Mouse (Mus musculus): Measurements from ENCODE around the gene Rpl34. TPM values are rescaled to one million over a fixed set of nuclear protein-coding genes. Genes with fewer than 3 reads are reported as not detected.

Rpl34 gene
- polyA plus RNA-seq, 1 experiment from 2014 or later, result 1,078 TPM

DNA sequence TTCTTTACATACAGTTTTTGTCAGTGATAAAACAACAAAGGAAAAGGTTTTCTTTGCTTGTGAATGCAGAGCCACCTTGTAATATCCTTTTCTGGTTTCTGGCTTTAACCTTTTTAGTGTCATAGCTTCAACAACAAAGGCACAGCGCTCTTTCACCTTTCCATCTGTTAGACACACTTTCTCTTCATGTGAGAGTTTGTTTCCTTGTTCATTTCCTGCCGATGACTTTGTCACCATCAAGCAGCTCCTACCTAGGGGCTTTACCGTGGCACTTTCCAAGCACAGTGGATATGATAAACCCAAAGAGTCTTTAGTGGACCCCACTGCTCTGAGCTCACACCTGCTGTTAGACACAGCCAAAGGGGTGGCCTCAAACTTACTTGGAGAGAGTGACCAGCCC lies 19.0 kb upstream of the Rpl34 start:
- H3K9me3 ChIP-seq (replicated peaks; ENCODE audit: low read length), result no peaks in the 10 kb centered on the region
- no peak for DNase-seq (ENCODE audit: low spot score)
- 83% methylated on average over 3 of the region's 3 CpGs for WGBS
- H3K4me2 ChIP-seq (ENCODE audit: low read length), result no peak overlapping the region
- H3K27me3 ChIP-seq (ENCODE audit: insufficient read depth, low read length), result no peaks in the 10 kb centered on the region
- no peak for TF ChIP-seq CTCF (IDR thresholded peaks at IDR 0.05; ENCODE audit: low read depth)
- H3K36me3 ChIP-seq (ENCODE audit: insufficient read depth, low read length), result no peaks in the 10 kb centered on the region
- no peak overlapping the region for H3K9ac ChIP-seq (ENCODE audit: low read depth, low read length)
- ATAC-seq (replicated peaks; ENCODE audit: low FRiP score, low read depth), result no peak
- H3K4me3 ChIP-seq (replicated peaks; ENCODE audit: low read depth, low read length), result no peak overlapping the region
- H3K4me1 ChIP-seq (replicated peaks; ENCODE audit: insufficient read depth, low read length), result no peaks in the 10 kb centered on the region
- no peak overlapping the region for H3K27ac ChIP-seq

DNA sequence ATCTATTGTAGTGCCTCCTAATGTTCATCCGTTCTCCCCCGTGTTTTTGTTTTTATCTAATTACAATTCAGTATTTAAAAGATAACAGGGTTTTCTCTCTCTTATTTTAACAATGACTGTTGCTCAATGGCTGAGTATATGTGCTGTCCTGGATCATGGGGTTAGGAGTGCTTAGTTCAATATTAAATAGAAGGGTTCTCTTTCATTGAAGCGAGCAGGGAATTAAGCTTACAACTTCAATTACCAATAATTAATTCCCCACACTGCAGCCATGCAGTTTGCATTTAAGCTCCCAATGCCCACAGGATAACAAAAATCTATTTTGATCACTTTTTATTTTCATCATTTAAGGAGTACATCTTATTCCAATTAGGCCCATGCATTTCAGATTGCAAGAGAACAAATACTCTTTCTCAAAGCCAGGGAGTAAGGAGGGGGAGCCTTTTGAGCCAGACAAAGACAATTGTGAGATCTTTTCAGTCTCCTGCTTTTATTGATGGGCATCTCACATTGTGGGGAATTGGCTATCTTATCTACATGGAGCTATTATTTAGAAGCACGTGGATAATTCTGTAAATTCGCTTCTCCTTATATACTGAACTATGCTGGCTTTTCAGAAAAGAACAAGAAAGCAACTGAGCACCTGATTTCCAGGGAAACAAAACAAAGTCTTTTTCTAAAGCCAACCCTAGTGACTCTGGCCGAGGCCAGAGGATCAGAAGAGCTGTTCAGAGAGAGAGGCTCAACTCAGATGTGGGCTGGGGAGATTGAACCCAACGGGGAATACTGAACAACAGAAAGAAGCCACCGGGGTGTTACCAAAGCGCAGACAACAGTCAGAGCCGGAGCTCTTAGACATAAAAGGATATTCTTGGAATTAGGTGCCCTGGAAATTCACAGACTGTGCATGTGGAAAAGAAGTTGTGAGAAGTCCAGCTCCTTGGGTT lies 16.7 kb upstream of the Rpl34 start:
- no peaks in the 10 kb centered on the region for H3K36me3 ChIP-seq (ENCODE audit: insufficient read depth, low read length)
- H3K4me2 ChIP-seq (ENCODE audit: low read length), result no peak overlapping the region
- DNase-seq (ENCODE audit: low spot score) (no peak), ATAC-seq (replicated peaks; ENCODE audit: low FRiP score, low read depth) (no peak)
- 78% methylated on average over 10 of the region's 10 CpGs for WGBS
- H3K27me3 ChIP-seq (ENCODE audit: insufficient read depth, low read length), result no peaks in the 10 kb centered on the region
- no peak overlapping the region for H3K4me3 ChIP-seq (replicated peaks; ENCODE audit: low read depth, low read length)
- H3K27ac ChIP-seq, result no peak overlapping the region
- H3K9me3 ChIP-seq (replicated peaks; ENCODE audit: low read length), result no peaks in the 10 kb centered on the region
- H3K9ac ChIP-seq (ENCODE audit: low read depth, low read length), result no peak overlapping the region
- H3K4me1 ChIP-seq (replicated peaks; ENCODE audit: insufficient read depth, low read length), result no peaks in the 10 kb centered on the region
- no peak for TF ChIP-seq CTCF (IDR thresholded peaks at IDR 0.05; ENCODE audit: low read depth)

DNA sequence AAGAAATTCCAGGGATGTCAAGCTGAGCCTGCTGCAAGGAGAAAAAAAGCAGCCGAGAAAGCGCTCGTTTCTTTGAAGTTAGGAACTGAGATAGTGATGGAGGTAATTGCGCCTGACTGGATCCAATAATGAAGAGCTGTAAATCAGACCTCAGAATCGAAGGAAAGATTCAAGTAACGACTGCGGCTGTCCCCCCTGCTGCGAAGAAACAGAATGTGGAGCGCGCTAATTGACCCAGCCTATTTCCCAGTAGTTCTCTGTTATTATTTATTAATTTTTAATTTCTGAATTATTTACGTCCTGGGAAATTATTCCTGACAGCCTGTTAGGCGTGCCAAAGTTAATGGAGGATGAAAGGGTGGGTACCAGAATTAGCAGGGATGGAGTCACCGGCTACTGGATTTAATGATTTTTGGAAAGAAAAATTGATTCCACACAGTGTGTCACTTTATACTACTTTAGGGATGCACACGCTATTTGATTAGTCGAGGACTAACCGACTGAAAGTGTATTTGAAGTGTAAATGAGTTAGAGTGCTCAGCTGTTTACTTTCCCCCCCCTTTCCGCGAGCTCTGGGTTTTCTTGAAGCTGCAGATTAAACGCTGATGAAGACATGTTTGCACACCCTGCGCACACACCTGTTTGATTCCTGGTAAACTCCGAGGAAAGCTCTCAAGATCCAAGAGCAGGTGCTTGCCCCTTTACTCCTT lies 7.6 kb upstream of the Rpl34 start:
- ATAC-seq (replicated peaks; ENCODE audit: low FRiP score, low read depth) (no peak), DNase-seq (ENCODE audit: low spot score) (peak; percentile 72)
- Histone ChIP-seq H3K4me2 (ENCODE audit: low read length) (peak overlapping the region; percentile 27; the same call in 1 of the 2 replicates), H3K9me3 (replicated peaks; ENCODE audit: low read length) (no peaks in the 10 kb centered on the region), H3K4me3 (replicated peaks; ENCODE audit: low read depth, low read length) (no peak overlapping the region), H3K36me3 (ENCODE audit: insufficient read depth, low read length) (no peaks in the 10 kb centered on the region), H3K4me1 (replicated peaks; ENCODE audit: insufficient read depth, low read length) (no peaks in the 10 kb centered on the region), H3K27me3 (ENCODE audit: insufficient read depth, low read length) (no peaks in the 10 kb centered on the region), H3K27ac (no peak overlapping the region), H3K9ac (ENCODE audit: low read depth, low read length) (no peak overlapping the region)
- no peak for TF ChIP-seq CTCF (IDR thresholded peaks at IDR 0.05; ENCODE audit: low read depth)
- WGBS, result 16% methylated on average over 21 of the region's 21 CpGs

DNA sequence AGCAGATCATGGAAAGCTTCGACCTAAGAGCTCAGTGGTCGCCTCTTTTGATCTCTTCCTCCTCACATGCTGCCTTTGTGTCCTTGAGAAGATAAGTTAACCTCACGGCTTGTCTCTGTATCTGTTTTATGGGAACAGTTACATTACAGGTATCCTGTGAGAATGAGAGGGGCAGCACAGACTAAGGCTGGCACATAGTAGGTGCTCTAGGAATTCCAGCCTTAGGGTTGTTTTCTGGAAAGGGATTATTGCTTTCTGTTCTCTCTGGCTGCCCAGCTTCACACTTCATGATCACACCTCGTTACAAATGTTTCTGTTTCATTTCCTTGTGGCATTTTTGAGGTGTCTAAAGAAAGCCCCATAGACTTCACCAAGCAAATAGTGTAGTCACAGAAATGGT lies 6.6 kb upstream of the Rpl34 start:
- TF ChIP-seq CTCF (IDR thresholded peaks at IDR 0.05; ENCODE audit: low read depth), result no peak
- Histone ChIP-seq H3K4me2 (ENCODE audit: low read length) (no peak overlapping the region), H3K36me3 (ENCODE audit: insufficient read depth, low read length) (no peaks in the 10 kb centered on the region), H3K9me3 (replicated peaks; ENCODE audit: low read length) (no peaks in the 10 kb centered on the region), H3K27ac (no peak overlapping the region), H3K27me3 (ENCODE audit: insufficient read depth, low read length) (no peaks in the 10 kb centered on the region), H3K9ac (ENCODE audit: low read depth, low read length) (no peak overlapping the region), H3K4me3 (replicated peaks; ENCODE audit: low read depth, low read length) (no peak overlapping the region), H3K4me1 (replicated peaks; ENCODE audit: insufficient read depth, low read length) (no peaks in the 10 kb centered on the region)
- DNase-seq (ENCODE audit: low spot score) (no peak), ATAC-seq (replicated peaks; ENCODE audit: low FRiP score, low read depth) (no peak)
- WGBS, result 27% methylated on average over 4 of the region's 4 CpGs

DNA sequence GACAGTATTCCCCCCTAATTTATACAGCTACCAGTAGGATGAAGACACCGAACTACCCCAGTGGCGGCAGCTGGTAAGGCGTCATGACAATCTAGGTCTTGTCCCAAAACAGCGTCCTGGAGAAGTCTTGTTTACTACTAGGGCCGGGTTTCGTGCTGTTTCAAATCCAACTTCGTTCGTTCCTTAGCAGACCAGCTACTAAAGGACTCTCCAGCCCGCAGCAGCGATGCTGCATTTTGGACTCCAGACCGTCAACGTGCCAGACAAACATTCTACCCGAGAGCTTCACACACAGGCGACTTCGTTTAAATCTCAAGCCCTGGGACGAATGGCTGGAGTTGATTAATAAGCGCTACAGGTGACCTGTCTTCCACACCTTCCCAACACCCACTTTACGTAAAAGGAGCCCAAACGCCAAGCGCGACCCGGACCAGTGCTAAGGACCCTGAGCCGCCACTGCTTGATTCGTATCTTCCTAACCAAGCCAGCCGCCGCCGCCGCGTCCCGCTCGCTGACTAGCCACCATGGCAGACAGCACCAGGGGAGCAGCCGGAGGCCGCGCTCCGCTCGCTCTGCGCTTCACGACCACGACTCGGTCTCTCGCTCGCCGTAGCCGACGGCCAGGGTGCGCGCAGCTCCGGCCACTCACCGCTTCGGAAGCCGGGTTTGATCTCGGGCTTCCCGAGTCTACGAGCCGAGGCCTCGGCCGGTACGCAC lies 568 bp downstream of the Rpl34 start:
- H3K9ac ChIP-seq (ENCODE audit: low read depth, low read length), result peak overlapping the region; percentile 85
- peak overlapping the region; percentile 84 for H3K27ac ChIP-seq
- WGBS, result under 1% methylated on average over 58 of the region's 58 CpGs
- peak overlapping the region; percentile 76 for H3K4me3 ChIP-seq (replicated peaks; ENCODE audit: low read depth, low read length)
- H3K36me3 ChIP-seq (ENCODE audit: insufficient read depth, low read length), result peaks cover 27% of the 10 kb centered on the region; the same call in 1 of the 2 replicates
- TF ChIP-seq CTCF (IDR thresholded peaks at IDR 0.05; ENCODE audit: low read depth), result peak; percentile 40; the same call in 1 of the 2 replicates
- H3K4me2 ChIP-seq (ENCODE audit: low read length), result peak overlapping the region; percentile 63
- ATAC-seq (replicated peaks; ENCODE audit: low FRiP score, low read depth) (peak; percentile 76), DNase-seq (ENCODE audit: low spot score) (peak; percentile 88)
- peaks cover 13% of the 10 kb centered on the region; the same call in 1 of the 2 replicates for H3K4me1 ChIP-seq (replicated peaks; ENCODE audit: insufficient read depth, low read length)
- H3K9me3 ChIP-seq (replicated peaks; ENCODE audit: low read length), result no peaks in the 10 kb centered on the region
- no peaks in the 10 kb centered on the region for H3K27me3 ChIP-seq (ENCODE audit: insufficient read depth, low read length)

DNA sequence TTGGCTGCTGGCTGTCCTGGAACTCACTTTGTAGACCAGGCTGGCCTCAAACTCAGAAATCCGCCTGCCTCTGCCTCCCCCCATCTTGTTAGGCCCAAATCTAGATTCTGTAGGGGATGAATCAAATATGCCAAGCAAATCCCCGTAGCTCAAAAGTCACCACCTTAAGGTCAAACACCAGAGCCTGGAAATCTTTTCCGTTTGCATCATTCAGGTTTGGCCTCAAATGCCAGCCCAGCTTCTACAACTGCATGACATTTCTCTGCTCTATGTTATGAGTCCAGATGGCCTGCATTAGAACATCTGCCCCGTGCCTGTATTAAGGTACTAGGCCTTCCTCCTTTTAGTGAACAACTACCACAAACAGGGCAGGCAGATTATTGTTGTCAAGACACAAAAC lies 2.5 kb downstream of the Rpl34 start:
- peaks cover 27% of the 10 kb centered on the region; the same call in 1 of the 2 replicates for H3K36me3 ChIP-seq (ENCODE audit: insufficient read depth, low read length)
- H3K27me3 ChIP-seq (ENCODE audit: insufficient read depth, low read length), result no peaks in the 10 kb centered on the region
- H3K4me3 ChIP-seq (replicated peaks; ENCODE audit: low read depth, low read length), result no peak overlapping the region
- no peaks in the 10 kb centered on the region for H3K9me3 ChIP-seq (replicated peaks; ENCODE audit: low read length)
- peaks cover 13% of the 10 kb centered on the region; the same call in 1 of the 2 replicates for H3K4me1 ChIP-seq (replicated peaks; ENCODE audit: insufficient read depth, low read length)
- no peak overlapping the region for H3K27ac ChIP-seq
- no peak for TF ChIP-seq CTCF (IDR thresholded peaks at IDR 0.05; ENCODE audit: low read depth)
- H3K9ac ChIP-seq (ENCODE audit: low read depth, low read length), result 0 out of 2 replicates have a peak overlapping the region, but pooled peaks have one; percentile 18
- DNase-seq (ENCODE audit: low spot score), result no peak
- ATAC-seq (replicated peaks; ENCODE audit: low FRiP score, low read depth), result no peak
- WGBS, result 79% methylated on average over 4 of the region's 4 CpGs
- no peak overlapping the region for H3K4me2 ChIP-seq (ENCODE audit: low read length)

Measured in kidney, postnatal 0 days (tissue).